In genomic region chr13:38253696-38254095, GRCm38 (mm10) we compare ENCODE assay signal across 13 mouse cellular contexts. TPM values are rescaled to one million over a fixed set of nuclear protein-coding genes. Genes with fewer than 3 reads are reported as not detected.
DNase-seq lines count a peak whose midpoint lies in the region; ATAC-seq and TF ChIP-seq lines count a peak whose summit lies in the region.
"Had no signal": no experiment of that assay in that cellular context is flagged by ENCODE, and none has a peak within 500 bp of the region (broad histone marks: within the 10 kb centered on the region; RNA-seq: fewer than 3 reads in every experiment).

No protein-coding gene starts in this region.

- TF ChIP-seq CTCF in heart, postnatal 0 days (IDR thresholded peaks at IDR 0.05; ENCODE audit: low read depth) = no peak

- H3K27ac ChIP-seq in heart, postnatal 0 days (ENCODE audit: low read depth) = no peak overlapping the region
- H3K27ac ChIP-seq in forebrain, embryonic 10.5 days = no peak overlapping the region
- no peak overlapping the region for H3K27ac ChIP-seq in midbrain, embryonic 15.5 days
- H3K27ac ChIP-seq: limb, embryonic 12.5 days; neural tube, embryonic 12.5 days had no signal

- no peaks in the 10 kb centered on the region for H3K9me3 ChIP-seq in heart, postnatal 0 days (replicated peaks; ENCODE audit: control insufficient read depth, low read length)
- no peaks in the 10 kb centered on the region for H3K9me3 ChIP-seq in forebrain, embryonic 10.5 days
- no peaks in the 10 kb centered on the region for H3K9me3 ChIP-seq in midbrain, embryonic 15.5 days
- H3K9me3 ChIP-seq: G1E; limb, embryonic 12.5 days; neural tube, embryonic 12.5 days had no signal

- no peaks in the 10 kb centered on the region for H3K36me3 ChIP-seq in heart, postnatal 0 days (replicated peaks; ENCODE audit: control insufficient read depth, insufficient read depth, low read length)
- no peaks in the 10 kb centered on the region for H3K36me3 ChIP-seq in forebrain, embryonic 10.5 days (replicated peaks)
- H3K36me3 ChIP-seq in midbrain, embryonic 15.5 days (replicated peaks) = no peaks in the 10 kb centered on the region
- H3K36me3 ChIP-seq: G1E; limb, embryonic 12.5 days; neural tube, embryonic 12.5 days had no signal

- no peak for TF ChIP-seq EP300 in heart, postnatal 0 days (IDR thresholded peaks at IDR 0.05; ENCODE audit: low read depth)

- no peak overlapping the region for H3K4me3 ChIP-seq in heart, postnatal 0 days (ENCODE audit: low read depth, low read length)
- no peak overlapping the region for H3K4me3 ChIP-seq in forebrain, embryonic 10.5 days
- H3K4me3 ChIP-seq in midbrain, embryonic 15.5 days = no peak overlapping the region
- H3K4me3 ChIP-seq: limb, embryonic 12.5 days; neural tube, embryonic 12.5 days had no signal

- 46% methylated on average over 9 of the region's 9 CpGs for WGBS in heart, postnatal 0 days
- WGBS in forebrain, embryonic 10.5 days = 91% methylated on average over 9 of the region's 9 CpGs
- 92% methylated on average over 9 of the region's 9 CpGs for WGBS in midbrain, embryonic 15.5 days

- H3K4me1 ChIP-seq in heart, postnatal 0 days (ENCODE audit: control insufficient read depth, insufficient read depth) = no peaks in the 10 kb centered on the region; the same call in 1 of the 2 replicates
- no peaks in the 10 kb centered on the region for H3K4me1 ChIP-seq in forebrain, embryonic 10.5 days
- H3K4me1 ChIP-seq in midbrain, embryonic 15.5 days = no peaks in the 10 kb centered on the region
- H3K4me1 ChIP-seq: limb, embryonic 12.5 days; neural tube, embryonic 12.5 days had no signal

- no peak overlapping the region for H3K9ac ChIP-seq in heart, postnatal 0 days (replicated peaks; ENCODE audit: low read depth, low read length)
- no peak overlapping the region for H3K9ac ChIP-seq in midbrain, embryonic 15.5 days
- H3K9ac ChIP-seq: limb, embryonic 12.5 days; neural tube, embryonic 12.5 days had no signal

- H3K4me2 ChIP-seq in heart, postnatal 0 days (ENCODE audit: low read depth, low read length) = no peak overlapping the region
- H3K4me2 ChIP-seq in midbrain, embryonic 15.5 days = no peak overlapping the region
- H3K4me2 ChIP-seq: limb, embryonic 12.5 days; neural tube, embryonic 12.5 days had no signal

- intact Hi-C loops in gastrocnemius, postnatal 14 days (cut with DNase I; ENCODE audit: low total_unique reads) = no loop called here

- ATAC-seq in heart, postnatal 0 days (ENCODE audit: insufficient read depth, low read depth) = peak; percentile 47
- ATAC-seq in midbrain, embryonic 15.5 days (replicated peaks) = no peak

- peak; percentile 33 to 40 for DNase-seq in layer of hippocampus, adult 8-10 months (ENCODE audit: low spot score in 2 of 2)
- DNase-seq in layer of hippocampus, postnatal 25 days (ENCODE audit: extremely low spot score in 1 of 2, low spot score in 1 of 2) = no peak
- DNase-seq in gastrocnemius, postnatal 14 days = peak; percentile 72
- DNase-seq in heart, postnatal 0 days (ENCODE audit: low spot score) = peak; percentile 11
- DNase-seq in lung, postnatal 25 days (ENCODE audit: low spot score) = peak; percentile 27
- no peak for DNase-seq in forebrain, embryonic 10.5 days (ENCODE audit: extremely low spot score, low spot score)
- no peak for DNase-seq in thymus, postnatal 25 days
- DNase-seq: cerebellum, adult 18-20 months; kidney, adult 8-10 months had no signal

- H3K27me3 ChIP-seq in heart, postnatal 0 days (ENCODE audit: control insufficient read depth, insufficient read depth, low read length) = no peaks in the 10 kb centered on the region
- H3K27me3 ChIP-seq in forebrain, embryonic 10.5 days (ENCODE audit: poor library complexity, severe bottlenecking) = no peaks in the 10 kb centered on the region
- no peaks in the 10 kb centered on the region for H3K27me3 ChIP-seq in midbrain, embryonic 15.5 days (replicated peaks)
- H3K27me3 ChIP-seq: limb, embryonic 12.5 days; neural tube, embryonic 12.5 days had no signal

RNA-seq across cellular contexts. Expression of gene Snrnp48, which starts 49.0 kb away (rescaled TPM):
- 10 to 100 TPM; 24.1 to 26.0 (median 24.5) TPM for total RNA-seq in layer of hippocampus, adult 8-10 months (2022)
- 10 to 100 TPM; 19.0 to 25.2 TPM for total RNA-seq in layer of hippocampus, postnatal 25 days (2021)
- total RNA-seq in gastrocnemius, postnatal 14 days (2021) = 1 to 10 TPM; 6.2 to 7.7 TPM
- total RNA-seq in heart, postnatal 0 days (2014; rRNA removed; ENCODE audit: low replicate concordance) = 8.3 and 8.9 TPM in 2 replicates
- 15.0 and 18.9 TPM in 2 replicates for polyA plus RNA-seq in heart, postnatal 0 days (2015; fragmentation: Nextera tagmentation; extraction: Ambion mirVana)
- 39.0 and 40.0 TPM in 2 replicates for polyA plus RNA-seq in forebrain, embryonic 10.5 days (2016; fragmentation: Nextera tagmentation; extraction: Ambion mirVana)
- 27.6 and 29.4 TPM in 2 replicates for polyA plus RNA-seq in midbrain, embryonic 15.5 days (2015; fragmentation: Nextera tagmentation; extraction: Ambion mirVana)

Comparison
In these comparisons a context has a peak if more than half of its experiments do, and no peak if none do; other contexts are left out.
1. DNase-seq: peak in layer of hippocampus, adult 8-10 months (2 of 2), gastrocnemius, postnatal 14 days (single experiment), heart, postnatal 0 days (single experiment) and lung, postnatal 25 days (single experiment); none in layer of hippocampus, postnatal 25 days (0 of 2), forebrain, embryonic 10.5 days (single experiment) and thymus, postnatal 25 days (single experiment).